ENCODE assay signal across 8 mouse cellular contexts in the genomic region with DNA sequence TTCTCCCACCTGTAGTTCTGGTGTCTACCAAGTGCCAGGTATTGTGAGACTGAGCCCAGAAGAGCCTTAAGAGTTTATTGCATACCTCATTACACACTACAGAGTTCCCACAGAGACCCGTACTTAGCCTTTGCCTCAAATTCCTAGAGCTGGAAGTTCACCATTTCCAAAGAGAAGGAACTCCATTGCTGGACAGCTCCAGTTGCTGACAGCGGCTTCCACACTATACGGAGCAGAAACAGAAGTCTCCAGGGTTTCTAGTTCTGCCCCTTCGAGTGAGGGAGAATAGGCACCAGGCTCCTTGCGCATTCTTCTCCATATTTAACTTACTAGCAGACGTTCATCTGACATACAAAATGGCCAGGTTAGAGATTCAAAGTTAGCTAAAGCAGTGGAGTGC. TPM values are rescaled to one million over a fixed set of nuclear protein-coding genes. Genes with fewer than 3 reads are reported as not detected.
DNase-seq lines count a peak whose midpoint lies in the region; ATAC-seq lines count a peak whose summit lies in the region.
"Had no signal": no experiment of that assay in that cellular context is flagged by ENCODE, and none has a peak within 500 bp of the region (broad histone marks: within the 10 kb centered on the region; RNA-seq: fewer than 3 reads in every experiment).

No protein-coding gene starts in this region.

- no peak for ATAC-seq in kidney, embryonic 14.5 days (ENCODE audit: low FRiP score, low TSS enrichment)
- no peak for ATAC-seq in hindbrain, embryonic 13.5 days (ENCODE audit: low FRiP score)
- ATAC-seq in neural tube, embryonic 12.5 days (ENCODE audit: low FRiP score, low read depth), result no peak

- peaks cover 48% of the 10 kb centered on the region for H3K27me3 ChIP-seq in kidney, embryonic 14.5 days (ENCODE audit: control insufficient read depth, insufficient read depth, low read length)
- peaks cover 37% of the 10 kb centered on the region for H3K27me3 ChIP-seq in hindbrain, embryonic 13.5 days
- peaks cover 43% of the 10 kb centered on the region for H3K27me3 ChIP-seq in neural tube, embryonic 12.5 days (replicated peaks)

- no peak overlapping the region for H3K4me2 ChIP-seq in kidney, embryonic 14.5 days (replicated peaks; ENCODE audit: low read depth, low read length)
- H3K4me2 ChIP-seq in hindbrain, embryonic 13.5 days, result peak overlapping the region; percentile 92
- H3K4me2 ChIP-seq in neural tube, embryonic 12.5 days (replicated peaks), result peak overlapping the region; percentile 100

- no peaks in the 10 kb centered on the region for H3K9me3 ChIP-seq in kidney, embryonic 14.5 days (ENCODE audit: control insufficient read depth, low read length)
- H3K9me3 ChIP-seq in hindbrain, embryonic 13.5 days, result peaks cover 5% of the 10 kb centered on the region; the same call in 1 of the 2 replicates
- 0 out of 2 replicates have a peak, but pooled peaks cover 5% of the 10 kb centered on the region for H3K9me3 ChIP-seq in neural tube, embryonic 12.5 days
- H3K9me3 ChIP-seq: liver, embryonic 12.5 days had no signal

- WGBS in kidney, embryonic 14.5 days, result 34% methylated on average over 6 of the region's 6 CpGs
- whole genome bisulfite sequencing in hindbrain, embryonic 13.5 days, result 49% methylated on average over 6 of the region's 6 CpGs
- WGBS in neural tube, embryonic 12.5 days, result 43% methylated on average over 6 of the region's 6 CpGs

- H3K4me1 ChIP-seq in kidney, embryonic 14.5 days (ENCODE audit: control insufficient read depth, insufficient read depth, low read length), result 0 out of 2 replicates have a peak, but pooled peaks cover 3% of the 10 kb centered on the region
- peaks cover 19% of the 10 kb centered on the region for H3K4me1 ChIP-seq in hindbrain, embryonic 13.5 days (replicated peaks)
- peaks cover 20% of the 10 kb centered on the region for H3K4me1 ChIP-seq in neural tube, embryonic 12.5 days

- DNase-seq in kidney, postnatal 10 days, result peak; percentile 20
- peak; percentile 59 for DNase-seq in embryo, embryonic 10.5 days (ENCODE audit: low spot score)
- DNase-seq in natural killer cell, adult 2 months (ENCODE audit: low spot score in 2 of 2), result no peak
- DNase-seq in spleen, adult 12 weeks (ENCODE audit: low spot score), result no peak

- no peaks in the 10 kb centered on the region for H3K36me3 ChIP-seq in kidney, embryonic 14.5 days (ENCODE audit: control insufficient read depth, insufficient read depth, low read length)
- no peaks in the 10 kb centered on the region for H3K36me3 ChIP-seq in hindbrain, embryonic 13.5 days
- H3K36me3 ChIP-seq in neural tube, embryonic 12.5 days, result no peaks in the 10 kb centered on the region
- H3K36me3 ChIP-seq: liver, embryonic 12.5 days had no signal

- no peak overlapping the region for H3K27ac ChIP-seq in kidney, embryonic 14.5 days (ENCODE audit: low read depth, low read length)
- H3K27ac ChIP-seq in hindbrain, embryonic 13.5 days, result no peak overlapping the region
- no peak overlapping the region for H3K27ac ChIP-seq in neural tube, embryonic 12.5 days
- H3K27ac ChIP-seq: liver, embryonic 12.5 days had no signal

- no peak overlapping the region for H3K4me3 ChIP-seq in kidney, embryonic 14.5 days (ENCODE audit: low read length)
- peak overlapping the region; percentile 80 for H3K4me3 ChIP-seq in hindbrain, embryonic 13.5 days
- no peak overlapping the region; the same call in 1 of the 2 replicates for H3K4me3 ChIP-seq in neural tube, embryonic 12.5 days

- H3K9ac ChIP-seq in kidney, embryonic 14.5 days (ENCODE audit: low read depth, low read length), result no peak overlapping the region
- H3K9ac ChIP-seq in hindbrain, embryonic 13.5 days, result no peak overlapping the region
- H3K9ac ChIP-seq in neural tube, embryonic 12.5 days, result no peak overlapping the region
- H3K9ac ChIP-seq: liver, embryonic 12.5 days had no signal

RNA-seq across cellular contexts. Expression of gene Cnnm1, which starts 2.0 kb away (rescaled TPM):
- polyA plus RNA-seq in kidney, embryonic 14.5 days (2014; fragmentation: Nextera tagmentation; extraction: Ambion mirVana), result 0.13 TPM in 1 of 2 replicates, not detected in the other
- polyA plus RNA-seq in hindbrain, embryonic 13.5 days (2015; fragmentation: Nextera tagmentation; extraction: Ambion mirVana), result 1.1 and 1.8 TPM in 2 replicates
- polyA plus RNA-seq in neural tube, embryonic 12.5 days (2016; fragmentation: Nextera tagmentation; extraction: Ambion mirVana), result 0.91 and 0.95 TPM in 2 replicates

RNA-seq across cellular contexts. Expression of gene Hpse2, which starts 54.1 kb away (rescaled TPM):
- polyA plus RNA-seq in kidney, embryonic 14.5 days (2014; fragmentation: Nextera tagmentation; extraction: Ambion mirVana), result 0.24 and 0.58 TPM in 2 replicates
- polyA plus RNA-seq in hindbrain, embryonic 13.5 days (2015; fragmentation: Nextera tagmentation; extraction: Ambion mirVana), result 0.05 and 0.22 TPM in 2 replicates
- 1.4 and 2.2 TPM in 2 replicates for polyA plus RNA-seq in neural tube, embryonic 12.5 days (2016; fragmentation: Nextera tagmentation; extraction: Ambion mirVana)
- polyA plus RNA-seq: liver, embryonic 12.5 days had no signal

Comparison
In these comparisons a context has a peak if more than half of its experiments do, and no peak if none do; other contexts are left out.
1. DNase-seq: peak in kidney, postnatal 10 days (single experiment) and embryo, embryonic 10.5 days (single experiment); none in natural killer cell, adult 2 months (0 of 2) and spleen, adult 12 weeks (single experiment).